Mouse (Mus musculus): ENCODE measurements around the gene Slc2a8. TPM values are rescaled to one million over a fixed set of nuclear protein-coding genes. Genes with fewer than 3 reads are reported as not detected.
A peak's percentile ranks its signal among the peaks of the same experiment; 100 is the strongest.
"Not testable (repeated sequence)": the region's sequence is repeated elsewhere in the genome, so short reads cannot be mapped to it uniquely, and the experiment has no call there.

Gene Slc2a8
- total and polyA plus RNA-seq, 3 experiments = 7.4 to 16.0 TPM; not detected in 1

GRCm38 (mm10) chr2:33009055-33009454 is 27.2 kb upstream of the Slc2a8 start:
- H3K4me1 ChIP-seq (ENCODE audit: control insufficient read depth in 1 of 2, insufficient read depth in 2 of 2, low read length in 2 of 2); H3K9ac ChIP-seq (ENCODE audit: control insufficient read depth, low read depth, low read length, poor library complexity, severe bottlenecking); H3K27ac ChIP-seq (ENCODE audit: control insufficient read depth, low read depth, low read length); H3K9me3 ChIP-seq (replicated peaks; ENCODE audit: insufficient read depth, low read length); H3K27me3 ChIP-seq (ENCODE audit: control insufficient read depth in 1 of 2, insufficient read depth in 2 of 2, low read length in 2 of 2); H3K4me3 ChIP-seq (ENCODE audit: control insufficient read depth in 1 of 2, insufficient read depth in 1 of 2, low read depth in 2 of 2, low read length in 2 of 2); H3K79me2 ChIP-seq (ENCODE audit: control insufficient read depth, insufficient read depth, low read length, poor library complexity); H3K36me3 ChIP-seq (ENCODE audit: control insufficient read depth in 1 of 2, insufficient read depth in 2 of 2, low read length in 2 of 2): not testable (repeated sequence)
- TF ChIP-seq SMC3 (IDR thresholded peaks at IDR 0.05; ENCODE audit: low read depth, low read length) (peak; percentile 55), CTCF (IDR thresholded peaks at IDR 0.05 in 2 of 3, conservative IDR thresholded peaks at IDR 0.05 in 1 of 3; ENCODE audit: control insufficient read depth in 1 of 3, insufficient read depth in 1 of 3, low read depth in 2 of 3, low read length in 3 of 3, poor library complexity in 1 of 3, severe bottlenecking in 1 of 3) (peak; percentile 18 to 54 (median 22); a peak in 4 of 6 replicates)
- peak; percentile 32 for DNase-seq (ENCODE audit: low read depth, low spot score)

GRCm38 (mm10) chr2:33005041-33005440 is 23.2 kb upstream of the Slc2a8 start:
- Histone ChIP-seq H3K27ac (ENCODE audit: control insufficient read depth, low read depth, low read length) (no peak overlapping the region), H3K9me3 (replicated peaks; ENCODE audit: insufficient read depth, low read length) (no peaks in the 10 kb centered on the region), H3K79me2 (ENCODE audit: control insufficient read depth, insufficient read depth, low read length, poor library complexity) (no peaks in the 10 kb centered on the region; the same call in 1 of the 2 replicates), H3K4me1 (ENCODE audit: control insufficient read depth in 1 of 2, insufficient read depth in 2 of 2, low read length in 2 of 2) (no peaks in the 10 kb centered on the region), H3K4me3 (ENCODE audit: control insufficient read depth in 1 of 2, insufficient read depth in 1 of 2, low read depth in 2 of 2, low read length in 2 of 2) (no peak overlapping the region), H3K36me3 (ENCODE audit: control insufficient read depth in 1 of 2, insufficient read depth in 2 of 2, low read length in 2 of 2) (no peaks in the 10 kb centered on the region), H3K9ac (ENCODE audit: control insufficient read depth, low read depth, low read length, poor library complexity, severe bottlenecking) (no peak overlapping the region), H3K27me3 (ENCODE audit: control insufficient read depth in 1 of 2, insufficient read depth in 2 of 2, low read length in 2 of 2) (no peaks in the 10 kb centered on the region)
- TF ChIP-seq MXI1 (IDR thresholded peaks at IDR 0.05; ENCODE audit: low read depth, low read length) = no peak
- no peak for TF ChIP-seq TBP (IDR thresholded peaks at IDR 0.05; ENCODE audit: low read depth, low read length)
- TF ChIP-seq GATA1 (IDR thresholded peaks at IDR 0.05; ENCODE audit: low read depth, low read length) = no peak
- no peak for TF ChIP-seq USF1 (IDR thresholded peaks at IDR 0.05; ENCODE audit: low read depth, low read length)
- no peak for TF ChIP-seq ETS1 (IDR thresholded peaks at IDR 0.05; ENCODE audit: low read depth, low read length)
- no peak for TF ChIP-seq SMC3 (IDR thresholded peaks at IDR 0.05; ENCODE audit: low read depth, low read length)
- no peak for TF ChIP-seq MAFK (IDR thresholded peaks at IDR 0.05; ENCODE audit: borderline replicate concordance, low read depth, low read length)
- TF ChIP-seq RAD21 (IDR thresholded peaks at IDR 0.05; ENCODE audit: low read depth, low read length) = no peak
- no peak for TF ChIP-seq RCOR1 (IDR thresholded peaks at IDR 0.05; ENCODE audit: low read depth, low read length)
- no peak for TF ChIP-seq BHLHE40 (IDR thresholded peaks at IDR 0.05; ENCODE audit: borderline replicate concordance, low read depth, low read length)
- no peak for TF ChIP-seq MEF2A (IDR thresholded peaks at IDR 0.05; ENCODE audit: extremely low read depth, insufficient replicate concordance, low read depth, low read length, poor library complexity, severe bottlenecking)
- TF ChIP-seq MAZ (IDR thresholded peaks at IDR 0.05; ENCODE audit: low read depth, low read length) = no peak
- TF ChIP-seq TAL1 (IDR thresholded peaks at IDR 0.05; ENCODE audit: low read length) = no peak
- no peak for TF ChIP-seq GABPA (IDR thresholded peaks at IDR 0.05; ENCODE audit: low read depth, low read length)
- TF ChIP-seq TCF12 (IDR thresholded peaks at IDR 0.05; ENCODE audit: low read depth, low read length) = no peak
- TF ChIP-seq ZC3H11A (IDR thresholded peaks at IDR 0.05; ENCODE audit: low read depth, low read length) = no peak
- DNase-seq (ENCODE audit: low read depth, low spot score) = no peak
